Mouse (Mus musculus) midbrain, embryonic 13.5 days (tissue): ENCODE data around the gene Znrf1. TPM values are rescaled to one million over a fixed set of nuclear protein-coding genes. Genes with fewer than 3 reads are reported as not detected.

ENCODE experiments used
- ATAC-seq: fragments of 200-750 bp; cut with Nextera tagmentation; 2 replicates; pipeline ENCODE4 v1.8.0; 2017; ENCODE audit warnings: mild to moderate bottlenecking, moderate TSS enrichment, moderate library complexity
- H3K27ac ChIP-seq: fragments of 300-500 bp; sonication (generic); 2 replicates; pipeline ENCODE4 v1.5.1; 2015; ENCODE audit warnings: inconsistent platforms, mild to moderate bottlenecking, moderate library complexity
- H3K27me3 ChIP-seq: fragments of 300-500 bp; sonication (generic); 2 replicates; pipeline ENCODE4 v1.6.1; 2015; ENCODE audit warnings: mild to moderate bottlenecking, inconsistent platforms
- H3K36me3 ChIP-seq: fragments of 300-500 bp; sonication (generic); 2 replicates; pipeline ENCODE4 v1.6.1; 2015; ENCODE audit warnings: mild to moderate bottlenecking, inconsistent platforms
- H3K4me1 ChIP-seq: fragments of 300-500 bp; sonication (generic); replicated peaks from 2 replicates; pipeline ENCODE4 v1.6.1; 2015; ENCODE audit warnings: inconsistent platforms
- H3K4me2 ChIP-seq: fragments of 300-500 bp; sonication (generic); replicated peaks from 2 replicates; pipeline ENCODE4 v1.6.1; 2015; ENCODE audit warnings: moderate library complexity, mild to moderate bottlenecking, inconsistent platforms
- H3K4me3 ChIP-seq: fragments of 300-500 bp; sonication (generic); replicated peaks from 2 replicates; pipeline ENCODE4 v1.5.1; 2015; ENCODE audit warnings: mild to moderate bottlenecking, inconsistent platforms
- H3K9ac ChIP-seq: fragments of 300-500 bp; sonication (generic); replicated peaks from 2 replicates; pipeline ENCODE4 v1.6.1; 2015; ENCODE audit warnings: mild to moderate bottlenecking, inconsistent platforms
- H3K9me3 ChIP-seq: fragments of 300-500 bp; sonication (generic); 2 replicates; pipeline ENCODE4 v1.6.1; 2016; ENCODE audit warnings: mild to moderate bottlenecking, inconsistent platforms
- WGBS: fragments of 180-500 bp; shearing (Covaris S2); methylation state at CpG from one replicate; pipeline ENCODE4 v1.1.7; 2015; 5-methylcytosine and 5-hydroxymethylcytosine counted together
- polyA plus RNA-seq: library from polyadenylated mRNA; unstranded; fragments of >200 nt; fragmentation: Nextera tagmentation; extraction: Ambion mirVana; gene quantifications from 2 replicates; pipeline ENCODE4 v1.2.1, GENCODE M21; 2015

The Znrf1 gene
- polyA plus RNA-seq, 1 experiment from 2014 or later, result 80.7 TPM

GRCm38 (mm10) chr8:111627923-111628322, 92.0 kb downstream of the Znrf1 start:
- Histone ChIP-seq H3K9ac (no peak overlapping the region), H3K36me3 (peaks cover 24% of the 10 kb centered on the region), H3K9me3 (no peaks in the 10 kb centered on the region), H3K27me3 (no peaks in the 10 kb centered on the region), H3K27ac (no peak overlapping the region), H3K4me2 (no peak overlapping the region), H3K4me3 (no peak overlapping the region), H3K4me1 (peaks cover 6% of the 10 kb centered on the region; the same call in 1 of the 2 replicates)
- no peak for ATAC-seq
- 96% methylated on average over 9 of the region's 9 CpGs for WGBS

- no peak overlapping the region for H3K4me3 ChIP-seq
- H3K9me3 ChIP-seq, result no peaks in the 10 kb centered on the region
- peaks cover 20% of the 10 kb centered on the region; the same call in 1 of the 2 replicates for H3K36me3 ChIP-seq
- no peak overlapping the region for H3K9ac ChIP-seq
- no peak overlapping the region for H3K4me2 ChIP-seq
- H3K27me3 ChIP-seq, result no peaks in the 10 kb centered on the region
- no peak for ATAC-seq
- no peak overlapping the region for H3K27ac ChIP-seq
- 97% methylated on average over 12 of the region's 12 CpGs for WGBS
- H3K4me1 ChIP-seq, result peaks cover 6% of the 10 kb centered on the region; the same call in 1 of the 2 replicates
Measured at GRCm38 (mm10) chr8:111628401-111628800, 92.5 kb downstream of the Znrf1 start.

- no peaks in the 10 kb centered on the region for H3K27me3 ChIP-seq
- H3K4me3 ChIP-seq, result no peak overlapping the region
- peaks cover 6% of the 10 kb centered on the region; the same call in 1 of the 2 replicates for H3K4me1 ChIP-seq
- H3K27ac ChIP-seq, result no peak overlapping the region
- 88% methylated on average over 19 of the region's 19 CpGs for WGBS
- H3K36me3 ChIP-seq, result peaks cover 16% of the 10 kb centered on the region; the same call in 1 of the 2 replicates
- no peaks in the 10 kb centered on the region for H3K9me3 ChIP-seq
- no peak for ATAC-seq
- H3K4me2 ChIP-seq, result no peak overlapping the region
- no peak overlapping the region for H3K9ac ChIP-seq
Measured at GRCm38 (mm10) chr8:111628894-111629501, 93.1 kb downstream of the Znrf1 start.

- H3K36me3 ChIP-seq, result peaks cover 10% of the 10 kb centered on the region; the same call in 1 of the 2 replicates
- H3K9ac ChIP-seq, result peak within 1 kb of the TSS; percentile 50; the same call in 1 of the 2 replicates
- no peak within 1 kb of the TSS; the same call in 1 of the 2 replicates for H3K27ac ChIP-seq
- 26% methylated on average over 13 of the region's 13 CpGs for WGBS
- no peaks in the 10 kb centered on the region for H3K27me3 ChIP-seq
- no peaks in the 10 kb centered on the region for H3K9me3 ChIP-seq
- H3K4me1 ChIP-seq, result peaks cover 6% of the 10 kb centered on the region; the same call in 1 of the 2 replicates
- 0 out of 2 replicates have a peak within 1 kb of the TSS, but pooled peaks have one; percentile 20 for H3K4me3 ChIP-seq
- H3K4me2 ChIP-seq, result peak within 1 kb of the TSS; percentile 42
- 0 out of 2 replicates have a peak, but pooled peaks have one; percentile 40 for ATAC-seq
Measured at GRCm38 (mm10) chr8:111630105-111630521, 94.2 kb downstream of the Znrf1 start, which contains the start of gene Ldhd. Gene Ldhd (minus strand): TSS chr8:111630374.

GRCm38 (mm10) chr8:111631589-111631988, 95.7 kb downstream of the Znrf1 start:
- Histone ChIP-seq H3K36me3 (peaks cover 10% of the 10 kb centered on the region; the same call in 1 of the 2 replicates), H3K27me3 (no peaks in the 10 kb centered on the region), H3K4me3 (no peak overlapping the region), H3K9ac (no peak overlapping the region), H3K27ac (no peak overlapping the region), H3K4me1 (peaks cover 6% of the 10 kb centered on the region; the same call in 1 of the 2 replicates), H3K9me3 (no peaks in the 10 kb centered on the region), H3K4me2 (no peak overlapping the region)
- 93% methylated on average over 8 of the region's 8 CpGs for WGBS
- ATAC-seq, result no peak

- Histone ChIP-seq H3K4me3 (no peak overlapping the region), H3K4me2 (no peak overlapping the region), H3K9me3 (no peaks in the 10 kb centered on the region), H3K36me3 (peaks cover 10% of the 10 kb centered on the region; the same call in 1 of the 2 replicates), H3K9ac (no peak overlapping the region), H3K27me3 (no peaks in the 10 kb centered on the region), H3K27ac (no peak overlapping the region), H3K4me1 (peaks cover 6% of the 10 kb centered on the region; the same call in 1 of the 2 replicates)
- ATAC-seq, result no peak
- whole genome bisulfite sequencing, result 100% methylated on average over 3 of the region's 3 CpGs
Measured at GRCm38 (mm10) chr8:111632976-111633375, 97.1 kb downstream of the Znrf1 start.

GRCm38 (mm10) chr8:111638086-111638485, 102.2 kb downstream of the Znrf1 start:
- no peaks in the 10 kb centered on the region for H3K9me3 ChIP-seq
- ATAC-seq, result no peak
- no peaks in the 10 kb centered on the region for H3K27me3 ChIP-seq
- no peak overlapping the region for H3K4me2 ChIP-seq
- no peak overlapping the region for H3K9ac ChIP-seq
- no peak overlapping the region for H3K4me3 ChIP-seq
- H3K27ac ChIP-seq, result no peak overlapping the region
- no peaks in the 10 kb centered on the region for H3K36me3 ChIP-seq
- H3K4me1 ChIP-seq, result peaks cover 6% of the 10 kb centered on the region

- Histone ChIP-seq H3K36me3 (no peaks in the 10 kb centered on the region), H3K4me3 (no peak overlapping the region), H3K27ac (no peak overlapping the region), H3K9ac (no peak overlapping the region), H3K4me1 (peaks cover 11% of the 10 kb centered on the region), H3K4me2 (no peak overlapping the region), H3K9me3 (no peaks in the 10 kb centered on the region), H3K27me3 (no peaks in the 10 kb centered on the region)
- ATAC-seq, result no peak
- WGBS, result 95% methylated on average over 2 of the region's 2 CpGs
Measured at GRCm38 (mm10) chr8:111641064-111641463, 105.2 kb downstream of the Znrf1 start.

GRCm38 (mm10) chr8:111642496-111642895, 106.6 kb downstream of the Znrf1 start:
- Histone ChIP-seq H3K4me2 (peak overlapping the region; percentile 65), H3K36me3 (no peaks in the 10 kb centered on the region), H3K27ac (0 out of 2 replicates have a peak overlapping the region, but pooled peaks have one; percentile 58), H3K4me3 (peak overlapping the region; percentile 72), H3K4me1 (peaks cover 11% of the 10 kb centered on the region), H3K9ac (peak overlapping the region; percentile 87), H3K9me3 (no peaks in the 10 kb centered on the region), H3K27me3 (no peaks in the 10 kb centered on the region)
- ATAC-seq, result no peak
- WGBS, result 78% methylated on average over 5 of the region's 5 CpGs

GRCm38 (mm10) chr8:111642939-111643263, 107.0 kb downstream of the Znrf1 start:
- ATAC-seq, result peak; percentile 51

GRCm38 (mm10) chr8:111643264-111644141, 107.6 kb downstream of the Znrf1 start, which contains the start of gene Zfp1:
Gene Zfp1 (plus strand): TSS chr8:111643401.
- peak within 1 kb of the TSS; percentile 72 for H3K4me3 ChIP-seq
- H3K4me1 ChIP-seq, result peaks cover 11% of the 10 kb centered on the region
- H3K9me3 ChIP-seq, result no peaks in the 10 kb centered on the region
- peak within 1 kb of the TSS; percentile 87 for H3K9ac ChIP-seq
- peak; percentile 99 for ATAC-seq
- whole genome bisulfite sequencing, result under 1% methylated on average over 74 of the region's 75 CpGs
- H3K27me3 ChIP-seq, result no peaks in the 10 kb centered on the region
- no peaks in the 10 kb centered on the region for H3K36me3 ChIP-seq
- H3K27ac ChIP-seq, result peak within 1 kb of the TSS; percentile 94
- H3K4me2 ChIP-seq, result peak within 1 kb of the TSS; percentile 65

More at GRCm38 (mm10) chr8:111642939-111643263, 107.0 kb downstream of the Znrf1 start:
- Histone ChIP-seq H3K4me3 (peak overlapping the region; percentile 72), H3K36me3 (no peaks in the 10 kb centered on the region), H3K4me2 (peak overlapping the region; percentile 65), H3K4me1 (peaks cover 11% of the 10 kb centered on the region), H3K27ac (peak overlapping the region; percentile 58; the same call in 1 of the 2 replicates), H3K27me3 (no peaks in the 10 kb centered on the region), H3K9ac (peak overlapping the region; percentile 87), H3K9me3 (no peaks in the 10 kb centered on the region)
- WGBS, result 17% methylated on average over 5 of the region's 5 CpGs
